Mouse (Mus musculus) B cell, adult 62 days (primary cell): ENCODE data around the gene Lonrf2. TPM values are rescaled to one million over a fixed set of nuclear protein-coding genes. Genes with fewer than 3 reads are reported as not detected.

Experiments
- total RNA-seq: library from RNA; stranded (reverse); gene quantifications from 4 replicates; pipeline ENCODE4 v1.2.4, GENCODE M21; 2023

Lonrf2 gene
- total RNA-seq, result not detected in 4 replicates

GRCm38 (mm10) chr1:38836477-38836872, at the start of gene Lonrf2:
Gene Lonrf2 (minus strand): TSS chr1:38836711.

Other genes with a start within 250 kb of the Lonrf2 start
- 260 to 301 TPM (median 271 TPM) in 4 replicates for gene Aff3, start 171.8 kb downstream of the Lonrf2 start, total RNA-seq
- gene Chst10, start 61.5 kb upstream of the Lonrf2 start, total RNA-seq, result 28.8 to 32.3 TPM (median 30.5 TPM) in 4 replicates
- not detected in 4 replicates for gene Nms, start 102.4 kb upstream of the Lonrf2 start, total RNA-seq
- 23.4 to 30.7 TPM (median 28.6 TPM) in 4 replicates for gene Pdcl3, start 148.9 kb upstream of the Lonrf2 start, total RNA-seq